Mouse (Mus musculus) MEL (cell line): Measurements from ENCODE around the gene Slc39a12. TPM values are rescaled to one million over a fixed set of nuclear protein-coding genes. Genes with fewer than 3 reads are reported as not detected.

Source experiments
- DNase-seq: peaks from one replicate; pipeline ENCODE4 v3.0.0; 2011; ENCODE audit warnings: low read depth, low spot score
- H3K27ac ChIP-seq: 2 replicates; pipeline ENCODE4 v1.5.1; 2012; ENCODE audit warnings: low read depth, mild to moderate bottlenecking, control low read depth, low read length, moderate library complexity; ENCODE audit not compliant: control insufficient read depth
- H3K27me3 ChIP-seq, 2 experiments: fragments of 150-350 bp in 1 of 2; sonication (generic) in 1 of 2; 2 replicates each; pipeline ENCODE4 v1.6.1; 2012; ENCODE audit warnings: low read length in 2 of 2, mild to moderate bottlenecking in 2 of 2, improper control_type of control experiment in 1 of 2, moderate library complexity in 1 of 2; ENCODE audit not compliant: insufficient read depth in 2 of 2, control insufficient read depth in 1 of 2
- H3K36me3 ChIP-seq, 2 experiments: 2 replicates each; pipeline ENCODE4 v1.6.1; 2012 to 2014; ENCODE audit warnings: low read length in 2 of 2, improper control_type of control experiment in 1 of 2, inconsistent platforms in 1 of 2, mild to moderate bottlenecking in 1 of 2; ENCODE audit not compliant: insufficient read depth in 2 of 2, control insufficient read depth in 1 of 2
- H3K4me1 ChIP-seq, 2 experiments: fragments of 150-350 bp in 1 of 2; sonication (generic) in 1 of 2; 2 replicates each; pipeline ENCODE4 v1.6.1; 2012; ENCODE audit warnings: low read length in 2 of 2, improper control_type of control experiment in 1 of 2, mild to moderate bottlenecking in 1 of 2; ENCODE audit not compliant: insufficient read depth in 2 of 2, control insufficient read depth in 1 of 2
- H3K4me3 ChIP-seq, 2 experiments: fragments of 150-350 bp in 1 of 2; sonication (generic) in 1 of 2; 2 replicates each; pipeline ENCODE4 v1.5.1; 2012; ENCODE audit warnings: low read depth in 2 of 2, low read length in 2 of 2, mild to moderate bottlenecking in 2 of 2, moderate library complexity in 2 of 2, control low read depth in 1 of 2, improper control_type of control experiment in 1 of 2; ENCODE audit not compliant: control insufficient read depth in 1 of 2, insufficient read depth in 1 of 2
- H3K79me2 ChIP-seq: 2 replicates; pipeline ENCODE4 v1.6.1; 2012; ENCODE audit warnings: mild to moderate bottlenecking, low read length, moderate library complexity; ENCODE audit not compliant: control insufficient read depth, poor library complexity, insufficient read depth
- H3K9ac ChIP-seq: 2 replicates; pipeline ENCODE4 v1.6.1; 2012; ENCODE audit warnings: low read depth, mild to moderate bottlenecking, control low read depth, low read length, moderate library complexity; ENCODE audit not compliant: control insufficient read depth, poor library complexity, severe bottlenecking
- H3K9me3 ChIP-seq: fragments of 150-350 bp; sonication (generic); replicated peaks from 2 replicates; pipeline ENCODE4 v1.6.1; 2012; ENCODE audit warnings: mild to moderate bottlenecking, low read length, improper control_type of control experiment, moderate library complexity; ENCODE audit not compliant: insufficient read depth
- CTCF ChIP-seq, 3 experiments: IDR thresholded peaks in 2 of 3; conservative IDR thresholded peaks in 1 of 3; 2 replicates each; pipeline ENCODE4 v1.5.1; 2011 to 2012; ENCODE audit warnings: low read length in 3 of 3, low read depth in 2 of 3, mild to moderate bottlenecking in 2 of 3, improper control_type of control experiment in 1 of 3, inconsistent platforms in 1 of 3, mixed read lengths in 1 of 3, moderate library complexity in 1 of 3; ENCODE audit not compliant: control insufficient read depth in 1 of 3, insufficient read depth in 1 of 3, poor library complexity in 1 of 3, severe bottlenecking in 1 of 3
- E2F4 ChIP-seq: IDR thresholded peaks from 2 replicates; pipeline ENCODE4 v1.6.1; 2011; ENCODE audit warnings: low read depth, low read length, improper control_type of control experiment, borderline replicate concordance
- ETS1 ChIP-seq: IDR thresholded peaks from 2 replicates; pipeline ENCODE4 v1.6.1; 2012; ENCODE audit warnings: low read depth, mild to moderate bottlenecking, inconsistent platforms, low read length, improper control_type of control experiment, moderate library complexity
- HCFC1 ChIP-seq: IDR thresholded peaks from 2 replicates; pipeline ENCODE4 v1.6.1; 2012; ENCODE audit warnings: low read depth, mild to moderate bottlenecking, inconsistent platforms, low read length, improper control_type of control experiment, moderate library complexity
- KAT2A ChIP-seq: conservative IDR thresholded peaks from 2 replicates; pipeline ENCODE4 v1.6.1; 2012; ENCODE audit warnings: low read depth, low read length, improper control_type of control experiment, inconsistent platforms
- MAFK ChIP-seq: IDR thresholded peaks from 2 replicates; pipeline ENCODE4 v1.6.1; 2011; ENCODE audit warnings: low read depth, mild to moderate bottlenecking, low read length, improper control_type of control experiment, borderline replicate concordance
- MAZ ChIP-seq: IDR thresholded peaks from 2 replicates; pipeline ENCODE4 v1.6.1; 2012; ENCODE audit warnings: low read depth, mild to moderate bottlenecking, inconsistent platforms, low read length, improper control_type of control experiment
- MEF2A ChIP-seq: IDR thresholded peaks from 2 replicates; pipeline ENCODE4 v1.6.1; 2014; ENCODE audit warnings: low read depth, mild to moderate bottlenecking, inconsistent platforms, low read length, improper control_type of control experiment; ENCODE audit not compliant: poor library complexity, insufficient replicate concordance, severe bottlenecking; ENCODE audit errors: extremely low read depth
- MXI1 ChIP-seq: IDR thresholded peaks from 2 replicates; pipeline ENCODE4 v1.6.1; 2011; ENCODE audit warnings: mild to moderate bottlenecking, low read depth, low read length, improper control_type of control experiment
- MYC ChIP-seq: IDR thresholded peaks from 2 replicates; pipeline ENCODE4 v1.6.1; 2011; ENCODE audit warnings: low read depth, mild to moderate bottlenecking, low read length, improper control_type of control experiment, moderate library complexity
- NELFE ChIP-seq: IDR thresholded peaks from 2 replicates; pipeline ENCODE4 v1.6.1; 2011; ENCODE audit warnings: low read depth, low read length, improper control_type of control experiment
- POLR2A ChIP-seq, 2 experiments: IDR thresholded peaks; 2 replicates each; pipeline ENCODE4 v1.6.1; 2011 to 2012; ENCODE audit warnings: low read length in 2 of 2, mild to moderate bottlenecking in 2 of 2, control low read depth in 1 of 2, improper control_type of control experiment in 1 of 2, low read depth in 1 of 2, moderate library complexity in 1 of 2; ENCODE audit not compliant: control insufficient read depth in 1 of 2, insufficient read depth in 1 of 2, poor library complexity in 1 of 2
- POLR2AphosphoS5 ChIP-seq: IDR thresholded peaks from 2 replicates; pipeline ENCODE4 v1.6.1; 2012; ENCODE audit warnings: low read depth, borderline replicate concordance, mild to moderate bottlenecking, inconsistent platforms, low read length, moderate library complexity, mixed read lengths
- RCOR1 ChIP-seq: IDR thresholded peaks from 2 replicates; pipeline ENCODE4 v1.6.1; 2012; ENCODE audit warnings: low read depth, mild to moderate bottlenecking, inconsistent platforms, low read length, improper control_type of control experiment
- SIN3A ChIP-seq: IDR thresholded peaks from 2 replicates; pipeline ENCODE4 v1.6.1; 2012; ENCODE audit warnings: low read length, improper control_type of control experiment, inconsistent platforms
- TAL1 ChIP-seq: IDR thresholded peaks from 2 replicates; pipeline ENCODE4 v1.6.1; 2012; ENCODE audit warnings: mild to moderate bottlenecking, inconsistent platforms, low read length, moderate library complexity, mixed read lengths
- TBP ChIP-seq: IDR thresholded peaks from 2 replicates; pipeline ENCODE4 v1.8.0; 2011; ENCODE audit warnings: low read depth, low read length, improper control_type of control experiment
- TCF12 ChIP-seq: IDR thresholded peaks from 2 replicates; pipeline ENCODE4 v1.6.1; 2014; ENCODE audit warnings: low read depth, mild to moderate bottlenecking, inconsistent platforms, low read length, improper control_type of control experiment, moderate library complexity
- UBTF ChIP-seq: IDR thresholded peaks from 2 replicates; pipeline ENCODE4 v1.6.1; 2012; ENCODE audit warnings: low read depth, mild to moderate bottlenecking, inconsistent platforms, low read length, improper control_type of control experiment, moderate library complexity, borderline replicate concordance; ENCODE audit not compliant: insufficient read depth
- ZKSCAN1 ChIP-seq: IDR thresholded peaks from 2 replicates; pipeline ENCODE4 v1.6.1; 2012; ENCODE audit warnings: low read depth, mild to moderate bottlenecking, inconsistent platforms, low read length, improper control_type of control experiment, moderate library complexity
- ZMIZ1 ChIP-seq: IDR thresholded peaks from 2 replicates; pipeline ENCODE4 v1.6.1; 2012; ENCODE audit warnings: low read depth, mild to moderate bottlenecking, inconsistent platforms, low read length, improper control_type of control experiment, moderate library complexity
- polyA plus RNA-seq, 2 experiments: library from polyadenylated mRNA; stranded (reverse) in 1 of 2; unstranded in 1 of 2; fragments of >175 nt in 1 of 2; fragments of >200 nt in 1 of 2; gene quantifications; 2 replicates each; pipeline versions ENCODE4 v1.2.1 to v1.2.4; 2012; ENCODE audit warnings: low replicate concordance in 2 of 2, low read depth in 1 of 2; ENCODE audit not compliant: insufficient read length in 2 of 2, insufficient read depth in 1 of 2, missing spikeins in 1 of 2
- total RNA-seq: library from RNA; depleted of rRNA; stranded (reverse); fragments of 300-350 nt; gene quantifications from 2 replicates; pipeline ENCODE4 v1.2.3, GENCODE M21; 2012

Gene Slc39a12
- total and polyA plus RNA-seq, 3 experiments: not detected

- no peak overlapping the region for H3K9ac ChIP-seq
- H3K4me3 ChIP-seq: no peak overlapping the region
- H3K79me2 ChIP-seq: no peaks in the 10 kb centered on the region
- no peak for TF ChIP-seq MXI1
- TF ChIP-seq POLR2AphosphoS5: no peak
- TF ChIP-seq TAL1: no peak
- TF ChIP-seq TBP: no peak
- no peak for TF ChIP-seq ETS1
- TF ChIP-seq MAZ: no peak
- no peak for TF ChIP-seq TCF12
- TF ChIP-seq ZMIZ1: no peak
- no peak for TF ChIP-seq RCOR1
- no peak for TF ChIP-seq UBTF
- no peak for TF ChIP-seq E2F4
- TF ChIP-seq SIN3A: no peak
- no peak for TF ChIP-seq MYC
- TF ChIP-seq MEF2A: no peak
- TF ChIP-seq KAT2A: no peak
- no peak overlapping the region for H3K27ac ChIP-seq
- no peaks in the 10 kb centered on the region for H3K27me3 ChIP-seq
- no peaks in the 10 kb centered on the region for H3K9me3 ChIP-seq
- no peak for DNase-seq
- no peaks in the 10 kb centered on the region for H3K36me3 ChIP-seq
- no peaks in the 10 kb centered on the region for H3K4me1 ChIP-seq
Observed at GRCm38 (mm10) chr2:14447322-14447721, 59.2 kb downstream of the Slc39a12 start.

DNA sequence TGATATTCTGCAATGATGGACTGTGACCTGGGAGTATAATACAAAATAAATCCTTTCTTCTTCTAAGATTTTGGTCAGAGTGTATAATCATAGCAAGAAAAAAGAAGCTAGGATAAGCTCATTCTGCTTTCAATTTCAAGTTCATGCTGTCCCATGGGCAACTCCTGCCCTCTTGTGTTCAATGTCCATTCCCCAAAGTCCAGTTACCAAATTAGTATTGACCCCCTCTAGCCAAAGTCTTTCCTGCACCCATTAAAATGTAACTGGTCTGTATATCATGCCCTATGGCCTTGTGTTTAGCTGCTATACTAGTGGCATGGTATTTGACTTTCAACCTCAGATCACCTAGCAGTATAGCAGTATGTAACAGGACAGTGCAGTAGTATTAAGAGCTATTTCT is 62.8 kb downstream of the Slc39a12 start:
- no peak overlapping the region for H3K4me3 ChIP-seq
- H3K27ac ChIP-seq: no peak overlapping the region
- H3K9me3 ChIP-seq: no peaks in the 10 kb centered on the region
- no peak for TF ChIP-seq ZKSCAN1
- no peak for TF ChIP-seq NELFE
- TF ChIP-seq POLR2A (IDR thresholded peaks at IDR 0.05; ENCODE audit: control insufficient read depth in 1 of 2, insufficient read depth in 1 of 2, low read depth in 1 of 2, low read length in 2 of 2, poor library complexity in 1 of 2): no peak
- TF ChIP-seq TBP: no peak
- no peak for TF ChIP-seq CTCF (IDR thresholded peaks at IDR 0.05 in 2 of 3, conservative IDR thresholded peaks at IDR 0.05 in 1 of 3; ENCODE audit: control insufficient read depth in 1 of 3, insufficient read depth in 1 of 3, low read depth in 2 of 3, low read length in 3 of 3, poor library complexity in 1 of 3, severe bottlenecking in 1 of 3)
- TF ChIP-seq MYC: no peak
- TF ChIP-seq TAL1: no peak
- TF ChIP-seq MAFK: no peak
- no peak for TF ChIP-seq E2F4
- TF ChIP-seq HCFC1: no peak
- no peaks in the 10 kb centered on the region for H3K4me1 ChIP-seq
- H3K79me2 ChIP-seq: no peaks in the 10 kb centered on the region
- no peaks in the 10 kb centered on the region for H3K27me3 ChIP-seq
- no peaks in the 10 kb centered on the region for H3K36me3 ChIP-seq
- no peak overlapping the region for H3K9ac ChIP-seq
- DNase-seq: no peak
